Mouse (Mus musculus): ENCODE measurements around the gene Slc32a1. TPM values are rescaled to one million over a fixed set of nuclear protein-coding genes. Genes with fewer than 3 reads are reported as not detected.
A peak's percentile ranks its signal among the peaks of the same experiment; 100 is the strongest.

The Slc32a1 gene
- polyA plus RNA-seq, 1 experiment from 2014 or later: not detected

DNA sequence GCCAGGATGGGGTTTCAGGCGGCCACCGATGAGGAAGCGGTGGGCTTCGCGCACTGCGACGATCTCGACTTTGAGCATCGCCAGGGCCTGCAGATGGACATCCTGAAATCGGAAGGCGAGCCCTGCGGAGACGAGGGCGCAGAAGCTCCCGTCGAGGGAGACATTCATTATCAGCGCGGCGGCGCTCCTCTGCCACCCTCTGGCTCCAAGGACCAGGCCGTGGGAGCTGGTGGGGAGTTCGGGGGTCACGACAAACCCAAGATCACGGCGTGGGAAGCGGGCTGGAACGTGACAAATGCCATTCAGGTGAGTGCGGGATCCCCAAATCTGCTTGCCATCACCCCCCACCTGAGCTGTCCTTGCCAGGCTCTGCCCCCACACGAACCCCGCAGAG, 756 bp downstream of the Slc32a1 start:
- H3K9me3 ChIP-seq (ENCODE audit: low read length): no peaks in the 10 kb centered on the region
- no peak for DNase-seq (ENCODE audit: low spot score)
- H3K4me3 ChIP-seq (ENCODE audit: low read depth, low read length): no peak overlapping the region
- H3K27ac ChIP-seq (ENCODE audit: low read length): no peak overlapping the region
- 2% methylated on average over 29 of the region's 30 CpGs for WGBS
- H3K9ac ChIP-seq (replicated peaks; ENCODE audit: low read depth): no peak overlapping the region
- peaks cover 73% of the 10 kb centered on the region for H3K27me3 ChIP-seq (replicated peaks; ENCODE audit: insufficient read depth, low read length)
- ATAC-seq: no peak
- no peaks in the 10 kb centered on the region for H3K36me3 ChIP-seq (ENCODE audit: insufficient read depth, low read length)
- no peak for TF ChIP-seq CTCF (IDR thresholded peaks at IDR 0.05)
- no peak for TF ChIP-seq EP300 (IDR thresholded peaks at IDR 0.05)
- H3K4me2 ChIP-seq (replicated peaks; ENCODE audit: low read depth, low read length): no peak overlapping the region
- H3K4me1 ChIP-seq (ENCODE audit: insufficient read depth, low read depth, low read length): peaks cover 5% of the 10 kb centered on the region; the same call in 1 of the 2 replicates

DNA sequence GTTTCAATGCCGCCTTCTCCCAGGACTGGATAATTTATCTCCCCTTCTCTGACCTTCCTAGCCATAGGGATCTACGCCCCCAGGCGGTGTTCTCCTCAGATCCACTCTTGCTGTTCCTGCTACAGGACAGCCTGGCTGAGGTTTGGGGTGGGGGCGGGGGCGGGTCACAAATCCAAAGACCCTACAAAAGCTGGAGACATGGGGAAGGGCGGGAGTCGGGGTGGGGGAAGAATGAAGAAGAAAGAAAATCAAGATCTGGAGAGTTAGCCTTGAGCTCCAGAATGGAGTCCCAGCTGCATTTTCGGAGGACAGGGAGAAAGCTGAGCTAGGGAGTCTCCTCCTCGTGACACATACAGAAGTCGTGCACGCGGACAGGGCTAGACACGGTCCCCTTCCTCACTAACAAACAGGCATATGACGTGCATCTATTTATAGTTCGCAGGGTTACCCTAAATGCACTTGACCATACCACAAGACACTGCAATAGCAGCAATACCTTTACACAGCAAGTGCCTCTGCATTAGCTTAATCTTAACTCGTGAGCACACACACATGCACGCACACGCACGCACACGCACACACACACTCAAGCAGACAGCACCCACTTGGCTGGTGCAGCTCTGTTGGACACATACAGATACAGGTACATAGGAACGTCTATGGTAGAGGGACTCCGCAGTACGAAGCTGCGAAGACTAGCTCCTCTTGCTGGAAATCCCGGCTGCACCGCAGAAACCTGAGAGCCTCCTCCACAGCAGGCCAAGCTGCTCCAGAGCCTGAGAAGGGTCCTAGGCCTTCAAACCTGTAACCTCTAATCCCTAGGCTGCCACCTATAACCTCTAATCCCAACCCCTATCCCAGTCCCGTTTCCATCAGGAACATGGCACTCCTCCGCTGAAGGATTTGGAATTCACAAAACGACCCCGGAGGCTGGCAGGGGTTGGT, 1.4 kb downstream of the Slc32a1 start:
- ATAC-seq (no peak), DNase-seq (ENCODE audit: low spot score) (no peak)
- TF ChIP-seq CTCF (IDR thresholded peaks at IDR 0.05): no peak
- no peak for TF ChIP-seq EP300 (IDR thresholded peaks at IDR 0.05)
- Histone ChIP-seq H3K9ac (replicated peaks; ENCODE audit: low read depth) (no peak overlapping the region), H3K4me1 (ENCODE audit: insufficient read depth, low read depth, low read length) (peaks cover 5% of the 10 kb centered on the region; the same call in 1 of the 2 replicates), H3K4me3 (ENCODE audit: low read depth, low read length) (no peak overlapping the region), H3K36me3 (ENCODE audit: insufficient read depth, low read length) (no peaks in the 10 kb centered on the region), H3K9me3 (ENCODE audit: low read length) (no peaks in the 10 kb centered on the region), H3K4me2 (replicated peaks; ENCODE audit: low read depth, low read length) (no peak overlapping the region), H3K27me3 (replicated peaks; ENCODE audit: insufficient read depth, low read length) (peaks cover 76% of the 10 kb centered on the region), H3K27ac (ENCODE audit: low read length) (no peak overlapping the region)
- 4% methylated on average over 30 of the region's 30 CpGs for WGBS

DNA sequence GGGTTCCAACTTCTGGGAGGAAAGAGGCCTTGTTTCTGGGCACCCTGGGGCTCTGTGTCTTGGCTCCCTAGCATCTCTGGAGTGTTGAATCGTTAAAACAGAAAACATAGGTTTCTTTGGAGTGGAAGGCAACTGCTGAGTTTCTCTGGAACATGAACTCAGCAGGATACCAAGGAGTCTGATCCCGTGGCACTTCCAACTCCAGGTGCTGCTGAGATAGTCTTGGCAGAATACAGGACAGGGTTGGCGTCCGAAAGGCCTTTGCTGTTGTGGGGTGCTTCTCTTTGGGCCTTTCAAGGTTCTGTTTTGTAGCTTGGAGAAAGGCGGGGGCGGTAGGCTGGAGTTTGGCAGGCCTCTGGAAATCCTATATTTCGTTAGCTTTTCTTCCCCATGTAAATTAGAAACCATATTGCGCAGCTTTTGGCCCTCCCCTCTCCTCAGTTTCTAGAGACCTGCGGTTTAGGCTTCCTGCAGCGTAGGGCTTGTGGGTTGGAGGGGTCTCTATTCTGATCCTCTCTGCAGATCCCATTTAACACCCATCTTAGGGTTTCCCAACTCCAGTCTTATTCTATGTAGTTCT, 2.2 kb downstream of the Slc32a1 start:
- no peak overlapping the region for H3K4me3 ChIP-seq (ENCODE audit: low read depth, low read length)
- 10% methylated on average over 10 of the region's 10 CpGs for WGBS
- H3K4me2 ChIP-seq (replicated peaks; ENCODE audit: low read depth, low read length): no peak overlapping the region
- H3K36me3 ChIP-seq (ENCODE audit: insufficient read depth, low read length): no peaks in the 10 kb centered on the region
- H3K4me1 ChIP-seq (ENCODE audit: insufficient read depth, low read depth, low read length): peaks cover 5% of the 10 kb centered on the region; the same call in 1 of the 2 replicates
- no peak overlapping the region for H3K27ac ChIP-seq (ENCODE audit: low read length)
- ATAC-seq (no peak), DNase-seq (ENCODE audit: low spot score) (no peak)
- TF ChIP-seq EP300 (IDR thresholded peaks at IDR 0.05) (no peak), CTCF (IDR thresholded peaks at IDR 0.05) (no peak)
- H3K27me3 ChIP-seq (replicated peaks; ENCODE audit: insufficient read depth, low read length): peaks cover 81% of the 10 kb centered on the region
- no peaks in the 10 kb centered on the region for H3K9me3 ChIP-seq (ENCODE audit: low read length)
- H3K9ac ChIP-seq (replicated peaks; ENCODE audit: low read depth): no peak overlapping the region

DNA sequence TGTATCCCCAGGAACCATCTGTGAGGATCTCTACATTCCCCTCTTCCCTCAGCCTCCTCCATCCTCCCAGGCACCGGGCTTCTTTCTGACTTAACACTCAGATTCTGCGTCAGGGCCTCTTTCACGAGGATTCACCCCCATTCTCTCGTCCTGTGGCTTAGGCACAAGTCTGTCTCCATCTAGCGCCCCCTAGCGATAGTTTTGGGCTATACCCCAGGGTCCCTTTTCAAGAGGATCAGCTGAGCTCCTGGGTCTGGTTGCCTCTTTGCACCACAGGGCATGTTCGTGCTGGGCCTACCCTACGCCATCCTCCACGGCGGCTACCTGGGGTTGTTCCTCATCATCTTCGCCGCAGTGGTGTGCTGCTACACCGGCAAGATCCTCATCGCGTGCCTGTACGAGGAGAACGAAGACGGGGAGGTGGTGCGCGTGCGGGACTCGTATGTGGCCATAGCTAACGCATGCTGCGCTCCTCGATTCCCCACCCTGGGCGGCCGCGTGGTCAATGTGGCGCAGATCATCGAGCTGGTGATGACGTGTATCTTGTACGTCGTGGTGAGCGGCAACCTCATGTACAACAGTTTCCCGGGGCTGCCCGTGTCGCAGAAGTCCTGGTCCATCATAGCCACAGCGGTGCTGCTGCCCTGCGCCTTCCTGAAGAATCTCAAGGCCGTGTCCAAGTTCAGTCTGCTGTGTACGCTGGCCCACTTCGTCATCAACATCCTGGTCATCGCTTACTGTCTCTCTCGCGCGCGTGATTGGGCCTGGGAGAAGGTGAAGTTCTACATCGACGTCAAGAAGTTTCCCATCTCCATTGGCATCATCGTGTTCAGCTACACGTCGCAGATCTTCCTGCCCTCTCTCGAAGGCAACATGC, 3.2 kb downstream of the Slc32a1 start:
- peaks cover 79% of the 10 kb centered on the region for H3K27me3 ChIP-seq (replicated peaks; ENCODE audit: insufficient read depth, low read length)
- DNase-seq (ENCODE audit: low spot score) (peak; percentile 26), ATAC-seq (peak; percentile 28; the same call in 1 of the 2 replicates)
- TF ChIP-seq CTCF (IDR thresholded peaks at IDR 0.05): peak; percentile 60
- no peak for TF ChIP-seq EP300 (IDR thresholded peaks at IDR 0.05)
- 6% methylated on average over 53 of the region's 53 CpGs for WGBS
- no peak overlapping the region for H3K4me3 ChIP-seq (ENCODE audit: low read depth, low read length)
- H3K36me3 ChIP-seq (ENCODE audit: insufficient read depth, low read length): no peaks in the 10 kb centered on the region
- H3K4me2 ChIP-seq (replicated peaks; ENCODE audit: low read depth, low read length): 0 out of 2 replicates have a peak overlapping the region, but pooled peaks have one; percentile 11
- H3K9me3 ChIP-seq (ENCODE audit: low read length): no peaks in the 10 kb centered on the region
- peaks cover 5% of the 10 kb centered on the region; the same call in 1 of the 2 replicates for H3K4me1 ChIP-seq (ENCODE audit: insufficient read depth, low read depth, low read length)
- H3K9ac ChIP-seq (replicated peaks; ENCODE audit: low read depth): no peak overlapping the region
- no peak overlapping the region for H3K27ac ChIP-seq (ENCODE audit: low read length)

DNA sequence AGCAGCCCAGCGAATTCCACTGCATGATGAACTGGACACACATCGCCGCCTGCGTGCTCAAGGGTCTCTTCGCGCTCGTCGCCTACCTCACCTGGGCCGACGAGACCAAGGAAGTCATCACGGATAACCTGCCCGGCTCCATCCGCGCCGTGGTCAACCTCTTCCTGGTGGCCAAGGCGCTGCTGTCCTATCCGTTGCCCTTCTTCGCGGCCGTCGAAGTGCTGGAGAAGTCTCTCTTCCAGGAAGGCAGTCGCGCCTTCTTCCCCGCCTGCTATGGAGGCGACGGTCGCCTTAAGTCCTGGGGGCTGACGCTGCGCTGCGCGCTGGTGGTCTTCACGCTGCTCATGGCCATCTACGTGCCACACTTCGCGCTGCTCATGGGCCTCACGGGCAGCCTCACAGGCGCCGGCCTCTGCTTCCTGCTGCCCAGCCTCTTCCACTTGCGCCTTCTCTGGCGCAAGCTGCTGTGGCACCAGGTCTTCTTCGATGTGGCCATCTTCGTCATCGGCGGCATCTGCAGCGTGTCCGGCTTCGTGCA, 3.9 kb downstream of the Slc32a1 start:
- TF ChIP-seq CTCF (IDR thresholded peaks at IDR 0.05): no peak
- no peak for TF ChIP-seq EP300 (IDR thresholded peaks at IDR 0.05)
- ATAC-seq: no peak
- H3K4me2 ChIP-seq (replicated peaks; ENCODE audit: low read depth, low read length): 0 out of 2 replicates have a peak overlapping the region, but pooled peaks have one; percentile 11
- H3K9ac ChIP-seq (replicated peaks; ENCODE audit: low read depth): no peak overlapping the region
- H3K4me1 ChIP-seq (ENCODE audit: insufficient read depth, low read depth, low read length): peaks cover 5% of the 10 kb centered on the region; the same call in 1 of the 2 replicates
- no peaks in the 10 kb centered on the region for H3K36me3 ChIP-seq (ENCODE audit: insufficient read depth, low read length)
- no peak for DNase-seq (ENCODE audit: low spot score)
- no peak overlapping the region for H3K27ac ChIP-seq (ENCODE audit: low read length)
- peaks cover 76% of the 10 kb centered on the region for H3K27me3 ChIP-seq (replicated peaks; ENCODE audit: insufficient read depth, low read length)
- WGBS: 7% methylated on average over 47 of the region's 47 CpGs
- H3K9me3 ChIP-seq (ENCODE audit: low read length): no peaks in the 10 kb centered on the region
- no peak overlapping the region for H3K4me3 ChIP-seq (ENCODE audit: low read depth, low read length)

All from lung, postnatal 0 days (tissue).